Mouse (Mus musculus) cortical plate, adult 2 months (tissue): ENCODE data around the gene Sebox.
"Not testable (repeated sequence)": the region's sequence is repeated elsewhere in the genome, so short reads cannot be mapped to it uniquely, and the experiment has no call there.

Experiments
- CTCF ChIP-seq: fragments of 200-500 bp; IDR thresholded peaks from 2 replicates; pipeline ENCODE4 v1.5.1; 2011; ENCODE audit warnings: mild to moderate bottlenecking, control low read depth, low read length; ENCODE audit not compliant: insufficient read depth; ENCODE audit errors: extremely low read depth
- POLR2A ChIP-seq: fragments of 200-500 bp; IDR thresholded peaks from 2 replicates; pipeline ENCODE4 v1.6.1; 2011; ENCODE audit warnings: mild to moderate bottlenecking, low read length, control low read depth; ENCODE audit not compliant: insufficient read depth; ENCODE audit errors: extremely low read depth

DNA sequence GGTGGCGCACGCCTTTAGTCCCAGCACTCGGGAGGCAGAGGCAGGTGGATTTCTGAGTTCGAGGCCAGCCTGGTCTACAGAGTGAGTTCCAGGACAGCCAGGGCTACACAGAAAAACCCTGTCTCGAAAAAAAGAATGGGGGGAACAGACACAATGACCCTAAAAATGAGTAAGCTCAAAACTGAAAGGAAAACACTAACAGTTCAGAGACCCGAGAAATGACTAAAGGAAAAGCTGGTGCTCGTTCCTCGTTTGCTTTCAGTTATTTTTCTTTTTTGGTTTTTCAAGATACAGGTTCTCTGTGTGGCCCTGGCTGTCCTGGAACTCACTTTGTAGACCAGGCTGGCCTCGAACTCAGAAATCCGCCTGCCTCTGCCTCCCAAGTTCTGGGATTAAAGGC, 28.3 kb downstream of the Sebox start:
- TF ChIP-seq POLR2A, CTCF: not testable (repeated sequence)
